Mouse (Mus musculus): Measurements from ENCODE around the gene Sgtb. TPM values are rescaled to one million over a fixed set of nuclear protein-coding genes. Genes with fewer than 3 reads are reported as not detected.

Sgtb gene
- total RNA-seq, 2 experiments from 2014 or later: 75.2 to 79.9 TPM

GRCm38 (mm10) chr13:104177796-104178649 is 68.5 kb downstream of the Sgtb start, which contains the start of gene Trappc13:
Trappc13 (minus strand) TSS chr13:104178469.
- DNase-seq (ENCODE audit: extremely low spot score in 1 of 2, low spot score in 1 of 2): peak; percentile 78 to 79

- DNase-seq (ENCODE audit: extremely low spot score in 1 of 2, low spot score in 1 of 2): peak; percentile 89 to 92
Observed at GRCm38 (mm10) chr13:104178650-104179121, 69.1 kb downstream of the Sgtb start, which contains the start of gene Trim23. Trim23 (plus strand) TSS chr13:104178797.

DNA sequence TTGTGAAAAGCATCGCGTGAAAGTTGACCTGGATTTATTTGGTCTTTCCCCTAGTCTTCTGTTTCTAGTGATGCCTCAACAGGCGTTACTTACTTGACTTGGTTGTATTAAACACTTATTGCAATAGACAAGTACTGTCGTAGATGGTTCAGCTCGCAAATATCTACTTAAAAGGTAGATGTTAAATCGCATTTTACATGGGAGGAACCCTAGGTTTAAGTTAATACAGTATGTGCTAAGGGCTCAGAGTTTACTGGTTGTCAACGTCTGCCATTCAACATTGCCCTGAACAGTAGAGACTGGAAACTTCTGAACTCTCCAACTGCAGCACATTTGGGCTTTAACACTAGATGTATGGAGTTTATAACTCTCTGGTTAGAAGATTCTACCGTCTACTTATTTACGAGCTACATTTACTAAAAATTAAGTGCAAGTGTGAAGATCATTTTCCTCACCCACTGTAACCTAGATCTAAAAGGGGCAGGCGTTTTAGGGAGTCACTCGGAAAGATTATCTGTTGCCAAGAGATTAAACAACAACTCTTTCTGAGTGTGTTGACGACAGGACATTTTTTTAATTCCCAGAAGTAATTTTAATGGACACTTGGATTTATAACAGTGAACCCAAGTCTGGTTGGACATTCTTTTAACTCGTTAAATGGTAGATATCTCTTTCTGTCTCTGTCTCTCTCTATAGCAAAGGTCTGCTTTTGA is 69.8 kb downstream of the Sgtb start:
- DNase-seq (ENCODE audit: extremely low spot score in 1 of 2, low spot score in 1 of 2): no peak

DNA sequence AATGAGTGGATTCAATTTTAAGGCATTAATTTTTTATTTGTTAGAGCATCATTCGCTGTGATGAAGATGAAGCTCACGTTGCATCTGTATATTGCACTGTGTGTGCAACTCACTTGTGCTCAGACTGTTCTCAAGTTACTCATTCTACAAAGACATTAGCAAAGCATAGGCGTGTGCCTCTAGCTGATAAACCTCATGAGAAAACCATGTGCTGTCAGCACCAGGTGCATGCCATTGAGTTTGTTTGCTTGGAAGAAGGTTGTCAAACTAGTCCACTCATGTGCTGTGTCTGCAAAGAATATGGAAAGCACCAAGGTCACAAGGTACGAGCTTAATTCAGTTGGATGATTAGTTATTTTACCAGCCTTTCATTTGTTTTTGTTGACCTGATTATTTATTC is 77.8 kb downstream of the Sgtb start:
- DNase-seq (ENCODE audit: extremely low spot score in 1 of 2, low spot score in 1 of 2): no peak

Other genes with a start within 250 kb of the Sgtb start
- 10 to 100 TPM; 39.7 to 40.9 TPM for gene Erbin, start 189.2 kb upstream of the Sgtb start, total RNA-seq (2021)
- gene Nln, start 127 bp upstream of the Sgtb start, total RNA-seq (2021): 10 to 100 TPM; 23.0 to 24.7 TPM
- gene Trappc13, start 68.7 kb downstream of the Sgtb start, total RNA-seq (2021): 10 to 100 TPM; 48.7 to 55.5 TPM
- gene Trim23, start 69.1 kb downstream of the Sgtb start, total RNA-seq (2021): 10 to 100 TPM; 57.5 to 59.5 TPM
- 1 to 10 TPM; 1.0 to 1.4 TPM for gene Cenpk, start 118.9 kb downstream of the Sgtb start, total RNA-seq (2021)
- gene Ppwd1, start 119.1 kb downstream of the Sgtb start, total RNA-seq (2021): 10 to 100 TPM; 11.6 to 14.1 TPM
- gene Adamts6, start 178.1 kb downstream of the Sgtb start, total RNA-seq (2021): 1 to 10 TPM; 3.6 to 5.4 TPM